Mouse (Mus musculus) heart, embryonic 12.5 days (tissue): ENCODE data around the gene Gcnt7. TPM values are rescaled to one million over a fixed set of nuclear protein-coding genes. Genes with fewer than 3 reads are reported as not detected.

Experiments used
- ATAC-seq: fragments of 200-750 bp; cut with Nextera tagmentation; 2 replicates; pipeline ENCODE4 v1.8.0; 2017; ENCODE audit warnings: moderate TSS enrichment, moderate library complexity; ENCODE audit not compliant: insufficient number of reproducible peaks, low FRiP score
- H3K27ac ChIP-seq: fragments of 300-500 bp; sonication (generic); 2 replicates; pipeline ENCODE4 v1.5.1; 2016; ENCODE audit warnings: mild to moderate bottlenecking, moderate library complexity; ENCODE audit not compliant: poor library complexity, severe bottlenecking
- H3K27me3 ChIP-seq: fragments of 300-500 bp; sonication (generic); replicated peaks from 2 replicates; pipeline ENCODE4 v1.6.1; 2016; ENCODE audit warnings: mild to moderate bottlenecking, moderate library complexity
- H3K36me3 ChIP-seq: fragments of 300-500 bp; sonication (generic); 2 replicates; pipeline ENCODE4 v1.6.1; 2016; ENCODE audit warnings: mild to moderate bottlenecking, moderate library complexity
- H3K4me1 ChIP-seq: fragments of 300-500 bp; sonication (generic); replicated peaks from 2 replicates; pipeline ENCODE4 v1.6.1; 2016; ENCODE audit warnings: mild to moderate bottlenecking
- H3K4me2 ChIP-seq: fragments of 300-500 bp; sonication (generic); 2 replicates; pipeline ENCODE4 v1.6.1; 2016; ENCODE audit warnings: mild to moderate bottlenecking, moderate library complexity
- H3K4me3 ChIP-seq: fragments of 300-500 bp; sonication (generic); 2 replicates; pipeline ENCODE4 v1.5.1; 2016; ENCODE audit warnings: mild to moderate bottlenecking
- H3K9ac ChIP-seq: fragments of 300-500 bp; sonication (generic); 2 replicates; pipeline ENCODE4 v1.6.1; 2016; ENCODE audit warnings: mild to moderate bottlenecking, moderate library complexity
- H3K9me3 ChIP-seq: fragments of 300-500 bp; sonication (generic); replicated peaks from 2 replicates; pipeline ENCODE4 v1.6.1; 2016; ENCODE audit warnings: mild to moderate bottlenecking, moderate library complexity
- WGBS: fragments of 180-500 bp; shearing (Covaris S2); methylation state at CpG from one replicate; pipeline ENCODE4 v1.1.7; 2016; 5-methylcytosine and 5-hydroxymethylcytosine counted together
- polyA plus RNA-seq: library from polyadenylated mRNA; unstranded; fragments of >200 nt; fragmentation: Nextera tagmentation; extraction: Ambion mirVana; gene quantifications from 2 replicates; pipeline ENCODE4 v1.2.1, GENCODE M21; 2016

The Gcnt7 gene
- polyA plus RNA-seq, 1 experiment from 2014 or later = 1.1 TPM

GRCm38 (mm10) chr2:172405011-172405410, 53.4 kb downstream of the Gcnt7 start:
- H3K27ac ChIP-seq = no peak overlapping the region
- peaks cover 6% of the 10 kb centered on the region; the same call in 1 of the 2 replicates for H3K4me1 ChIP-seq
- 44% methylated on average over 3 of the region's 3 CpGs for WGBS
- H3K4me2 ChIP-seq = no peak overlapping the region
- no peaks in the 10 kb centered on the region for H3K9me3 ChIP-seq
- H3K9ac ChIP-seq = no peak overlapping the region
- H3K36me3 ChIP-seq = no peaks in the 10 kb centered on the region
- ATAC-seq = no peak
- H3K27me3 ChIP-seq = peaks cover 5% of the 10 kb centered on the region; the same call in 1 of the 2 replicates
- H3K4me3 ChIP-seq = no peak overlapping the region

DNA sequence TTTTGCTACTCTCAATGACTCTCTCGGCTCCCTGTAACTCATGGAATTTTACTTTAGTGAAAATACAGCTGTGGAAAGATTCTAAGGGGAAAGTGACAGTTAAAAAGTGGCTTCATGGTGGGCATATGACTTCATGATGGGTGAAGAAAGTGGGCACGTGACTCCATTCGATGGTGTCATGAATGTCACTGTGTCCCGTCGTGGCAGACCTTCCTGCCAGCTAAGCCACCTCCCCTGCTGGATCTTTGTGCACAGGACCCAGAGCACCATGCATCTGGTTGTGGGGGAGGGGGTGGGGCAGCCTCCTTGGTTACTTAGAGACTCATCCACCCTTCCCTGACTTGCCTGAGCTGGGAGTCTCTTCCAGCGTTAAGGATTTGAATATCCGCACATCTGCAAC, 54.2 kb downstream of the Gcnt7 start:
- Histone ChIP-seq H3K4me1 (peaks cover 12% of the 10 kb centered on the region; the same call in 1 of the 2 replicates), H3K9me3 (no peaks in the 10 kb centered on the region), H3K4me2 (no peak overlapping the region), H3K36me3 (no peaks in the 10 kb centered on the region), H3K27ac (no peak overlapping the region), H3K27me3 (peaks cover 5% of the 10 kb centered on the region; the same call in 1 of the 2 replicates), H3K9ac (no peak overlapping the region), H3K4me3 (no peak overlapping the region)
- WGBS = 50% methylated on average over 7 of the region's 7 CpGs
- no peak for ATAC-seq

DNA sequence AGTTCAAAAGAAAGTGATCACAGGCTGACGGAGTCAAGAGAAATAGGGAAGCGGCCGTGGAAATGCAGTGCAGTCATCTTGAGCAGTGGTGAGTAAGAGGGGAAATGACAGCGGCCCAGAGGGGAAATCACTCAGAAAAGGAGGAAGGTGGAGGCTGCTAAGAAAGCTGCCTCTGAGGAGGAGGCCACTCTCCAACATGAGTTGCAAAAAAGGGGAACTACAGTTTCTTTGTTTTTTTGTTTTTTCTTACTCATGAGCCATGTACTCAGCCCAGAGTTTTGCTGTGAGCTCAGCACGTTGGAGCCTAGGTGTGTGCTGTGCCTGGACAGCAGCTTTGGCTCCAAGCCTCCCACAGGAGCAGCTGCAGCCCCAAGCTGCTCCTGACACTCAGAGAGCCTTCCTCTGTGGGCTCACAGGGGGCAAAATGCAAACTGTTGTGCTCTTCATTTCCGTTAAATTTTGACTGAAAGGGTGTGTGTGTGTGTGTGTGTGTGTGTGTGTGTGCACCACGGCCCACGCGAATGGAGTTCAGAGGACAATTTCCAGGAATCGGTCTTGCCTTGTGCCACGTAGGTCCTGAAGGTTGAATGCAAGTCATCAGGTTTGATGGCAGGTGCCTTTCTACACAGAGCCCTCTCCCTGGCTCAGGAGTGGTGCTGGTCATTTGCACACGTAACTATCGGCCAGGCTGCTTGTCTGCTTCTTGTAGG, 57.1 kb downstream of the Gcnt7 start:
- H3K4me2 ChIP-seq = no peak overlapping the region
- H3K9ac ChIP-seq = no peak overlapping the region
- H3K4me3 ChIP-seq = no peak overlapping the region
- H3K4me1 ChIP-seq = peaks cover 12% of the 10 kb centered on the region; the same call in 1 of the 2 replicates
- H3K9me3 ChIP-seq = no peaks in the 10 kb centered on the region
- H3K27me3 ChIP-seq = peaks cover 5% of the 10 kb centered on the region
- no peak overlapping the region for H3K27ac ChIP-seq
- WGBS = 63% methylated on average over 13 of the region's 13 CpGs
- H3K36me3 ChIP-seq = no peaks in the 10 kb centered on the region
- no peak for ATAC-seq

Other genes starting within 250 kb of the Gcnt7 start
- gene Mc3r, start 210.1 kb downstream of the Gcnt7 start, polyA plus RNA-seq = not detected in 2 replicates
- gene Fam210b, start 113.0 kb downstream of the Gcnt7 start, polyA plus RNA-seq = 24.3 and 24.5 TPM in 2 replicates
- gene Aurka, start 88.1 kb downstream of the Gcnt7 start, polyA plus RNA-seq = 102 and 106 TPM in 2 replicates
- gene Cstf1, start 87.9 kb downstream of the Gcnt7 start, polyA plus RNA-seq = 34.6 and 35.2 TPM in 2 replicates
- 0.28 and 0.36 TPM in 2 replicates for gene Cass4, start 64.8 kb downstream of the Gcnt7 start, polyA plus RNA-seq
- 46.5 and 49.3 TPM in 2 replicates for gene Rtf2, start 18.0 kb downstream of the Gcnt7 start, polyA plus RNA-seq
- gene Fam209, start 13.9 kb upstream of the Gcnt7 start, polyA plus RNA-seq = 0.26 TPM in 1 of 2 replicates, not detected in the other
- 0.10 TPM in 1 of 2 replicates, not detected in the other for gene Tfap2c, start 91.0 kb upstream of the Gcnt7 start, polyA plus RNA-seq